Mouse (Mus musculus) stomach, postnatal 0 days (tissue): ENCODE measurements around the gene Lurap1l.

Experiments
- CTCF ChIP-seq: IDR thresholded peaks from 2 replicates; pipeline ENCODE4 v1.5.1; 2016; ENCODE audit warnings: antibody characterized with exemption, low read depth, mild to moderate bottlenecking, moderate library complexity
- EP300 ChIP-seq: optimal IDR thresholded peaks from 2 replicates; pipeline ENCODE3; 2016; ENCODE audit warnings: antibody characterized with exemption

DNA sequence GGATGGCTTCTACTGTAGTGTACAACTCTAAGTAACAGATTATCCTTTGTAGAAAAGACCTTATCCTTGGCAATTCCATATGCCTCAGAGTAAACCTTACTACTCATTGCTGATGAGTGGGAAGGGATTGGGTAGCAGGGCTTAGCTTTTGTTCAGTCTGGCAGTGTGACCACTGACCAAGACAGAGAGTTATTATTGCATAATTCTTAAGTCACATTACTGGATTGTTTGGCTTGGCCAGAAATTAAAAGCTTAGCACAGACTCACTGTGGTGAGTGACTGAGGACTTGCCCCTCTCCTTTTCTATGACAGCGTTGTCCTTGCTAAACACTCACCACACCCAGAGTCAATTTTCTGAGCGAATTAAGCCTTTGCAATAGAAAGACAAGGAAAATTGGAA is 93.1 kb downstream of the Lurap1l start:
- TF ChIP-seq EP300 (no peak), CTCF (no peak)
